Mouse (Mus musculus) megakaryocyte, adult 5-6 weeks (primary cell): ENCODE results near the gene Cdk17. TPM values are rescaled to one million over a fixed set of nuclear protein-coding genes. Genes with fewer than 3 reads are reported as not detected.

Experiments
- ATAC-seq: 2 replicates; pipeline ENCODE4 v1.8.0; 2016; ENCODE audit warnings: mild to moderate bottlenecking, inconsistent platforms; ENCODE audit not compliant: poor library complexity, severe bottlenecking
- total RNA-seq, 2 experiments: library from RNA; stranded (forward) in 1 of 2; stranded (reverse) in 1 of 2; fragments of 153-499, 151-499 nt in 1 of 2; fragments of 221-1000, 200-1000 nt in 1 of 2; gene quantifications; 2 replicates each; pipeline versions ENCODE4 v1.2.3 to v1.2.4; 2015 to 2017

Cdk17 gene
- total RNA-seq, 2 experiments from 2014 or later = 36.3 to 36.5 TPM

GRCm38 (mm10) chr10:93310721-93311411, 150.2 kb downstream of the Cdk17 start, which contains the start of gene Elk3:
Gene Elk3, minus strand, starts transcription at chr10:93311135.
- ATAC-seq = peak; percentile 73

- ATAC-seq = no peak
These were observed 150.9 kb downstream of the Cdk17 start for GRCm38 (mm10) chr10:93311576-93311975.

Other genes starting within 250 kb of the Cdk17 start
- gene Cfap54, start 79.3 kb upstream of the Cdk17 start, total RNA-seq (2015) = 0.25 and 0.57 TPM in 2 replicates
- 0.24 and 1.1 TPM in 2 replicates for gene Cfap54, start 79.3 kb upstream of the Cdk17 start, total RNA-seq (2017)
- 27.1 and 29.4 TPM in 2 replicates for gene Elk3, start 150.3 kb downstream of the Cdk17 start, total RNA-seq (2015)
- 19.8 and 22.6 TPM in 2 replicates for gene Elk3, start 150.3 kb downstream of the Cdk17 start, total RNA-seq (2017)